Mouse (Mus musculus) NIH3T3 (cell line): ENCODE measurements around the gene Ispd.

ENCODE experiments used
- DNase-seq: peaks from one replicate; pipeline ENCODE4 v3.0.0-alpha.2; 2012; ENCODE audit warnings: low read depth

Gene Ispd

DNA sequence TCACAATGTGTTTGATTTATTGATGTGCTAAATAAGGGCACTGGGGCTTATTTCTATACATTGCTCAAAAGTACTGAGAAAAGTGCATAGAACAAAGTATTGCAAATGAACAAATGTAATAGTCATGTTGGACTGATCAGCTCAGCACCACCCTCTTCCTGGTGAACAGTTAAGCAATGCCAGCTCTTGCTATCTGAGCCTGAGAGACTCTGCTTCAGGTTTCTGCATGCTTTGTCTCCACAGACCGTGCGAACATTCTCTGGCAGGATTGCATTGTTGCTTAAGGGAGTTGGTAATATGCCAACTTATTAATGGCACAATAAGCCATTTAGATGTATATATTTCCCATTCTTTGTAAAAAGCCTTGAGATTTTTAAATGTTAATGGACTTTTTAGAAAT is 182.9 kb downstream of the Ispd start:
- DNase-seq: no peak

DNA sequence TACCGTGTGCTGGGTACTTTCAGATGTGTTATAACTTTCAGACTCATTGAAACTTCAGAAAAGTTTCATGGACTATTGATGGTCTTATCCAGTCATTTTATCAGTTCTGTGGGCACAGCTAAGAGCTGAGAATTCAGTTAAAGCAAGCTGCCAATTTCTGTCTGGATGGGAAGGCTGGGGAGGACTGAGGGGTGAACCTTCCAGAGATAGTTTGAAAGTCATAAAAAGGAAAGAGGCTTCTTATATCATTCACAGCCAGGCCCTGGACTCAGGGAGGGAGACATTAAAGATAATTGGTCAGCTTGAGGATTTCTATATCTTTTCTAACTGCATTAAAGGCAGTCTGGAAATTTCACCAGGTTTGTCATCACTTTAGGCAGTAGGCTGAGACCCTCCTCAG is 185.7 kb downstream of the Ispd start:
- DNase-seq: no peak

DNA sequence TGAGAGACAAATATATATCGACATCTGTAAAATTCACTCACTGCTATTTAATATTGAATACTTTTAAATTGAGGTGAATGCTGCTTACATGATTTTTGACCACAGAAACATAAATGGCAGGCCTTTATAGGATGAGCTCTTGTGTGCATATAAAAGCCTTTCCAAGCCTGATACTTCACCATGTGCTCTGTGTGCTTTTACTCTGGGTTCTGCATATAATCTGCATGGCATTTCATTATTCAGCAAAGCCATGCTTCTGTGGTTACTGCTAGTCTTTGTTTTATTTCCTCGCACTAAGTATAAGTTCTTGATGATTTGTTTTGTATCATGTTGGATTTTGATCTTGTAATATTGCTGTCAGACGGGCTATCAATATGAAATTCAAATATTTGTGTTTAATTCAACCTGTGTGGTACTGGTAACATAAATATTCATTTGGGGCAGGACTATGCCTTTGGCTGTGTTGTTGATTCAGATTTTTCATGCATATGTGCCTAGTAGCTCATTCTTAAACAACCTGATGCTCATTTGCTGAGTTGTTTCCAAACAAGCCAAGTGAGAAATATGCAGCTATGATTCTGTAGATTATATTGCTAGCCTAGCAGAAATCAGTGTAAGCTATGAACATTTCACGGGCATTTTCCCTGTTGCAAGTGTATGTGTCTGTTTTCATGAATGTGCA is 189.3 kb downstream of the Ispd start:
- DNase-seq: no peak

DNA sequence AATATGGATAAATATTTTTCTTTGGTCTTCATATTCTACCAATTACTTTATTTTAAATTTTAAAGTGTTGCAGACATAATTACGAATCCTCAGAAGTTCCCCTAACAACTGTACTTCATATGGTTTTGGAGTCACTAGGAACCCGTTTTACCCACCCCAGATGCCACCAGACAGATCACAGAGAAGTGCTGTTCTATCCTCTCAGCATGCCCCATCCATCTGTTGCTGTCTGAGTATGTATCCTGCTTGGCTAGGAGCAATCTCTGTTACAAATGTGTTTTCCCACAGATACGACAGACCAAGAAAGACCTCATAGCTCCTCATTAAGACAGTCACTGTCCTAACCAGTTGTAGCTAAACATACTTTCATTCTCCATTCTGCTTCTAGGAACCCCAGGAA is 203.6 kb downstream of the Ispd start:
- no peak for DNase-seq

DNA sequence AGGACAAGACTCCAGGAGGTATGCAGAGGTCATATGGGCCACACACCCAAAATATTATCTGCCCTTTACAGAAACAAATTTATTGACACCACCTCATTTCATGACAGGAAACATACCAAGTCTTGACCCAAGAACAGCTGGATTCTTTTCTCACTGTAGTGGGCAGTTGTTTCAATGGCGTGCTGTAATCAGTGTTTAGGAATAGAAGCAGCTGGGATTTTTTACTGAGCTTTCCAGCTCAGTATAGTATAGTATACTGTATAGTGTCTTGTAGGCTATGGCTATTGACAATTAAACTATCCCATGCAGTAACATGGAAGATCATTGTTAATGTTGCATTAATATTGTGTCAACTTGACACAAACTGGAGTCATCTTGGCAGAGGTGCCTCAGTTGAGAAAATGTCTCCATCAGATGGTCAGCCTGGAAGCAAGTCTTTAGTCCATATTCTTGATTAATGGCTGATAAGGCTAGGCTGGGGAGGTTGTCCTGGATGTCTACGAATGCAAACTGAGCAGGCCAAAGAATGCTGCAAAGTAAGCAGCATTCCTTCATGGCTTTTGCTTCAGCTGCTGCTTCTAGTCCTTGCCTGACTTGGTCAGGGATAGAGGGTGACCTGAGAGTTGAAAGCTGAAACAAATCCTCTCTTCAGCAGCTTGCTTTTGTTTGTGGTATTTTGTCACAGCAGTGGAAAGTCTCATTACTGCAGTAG is 216.4 kb downstream of the Ispd start:
- no peak for DNase-seq

DNA sequence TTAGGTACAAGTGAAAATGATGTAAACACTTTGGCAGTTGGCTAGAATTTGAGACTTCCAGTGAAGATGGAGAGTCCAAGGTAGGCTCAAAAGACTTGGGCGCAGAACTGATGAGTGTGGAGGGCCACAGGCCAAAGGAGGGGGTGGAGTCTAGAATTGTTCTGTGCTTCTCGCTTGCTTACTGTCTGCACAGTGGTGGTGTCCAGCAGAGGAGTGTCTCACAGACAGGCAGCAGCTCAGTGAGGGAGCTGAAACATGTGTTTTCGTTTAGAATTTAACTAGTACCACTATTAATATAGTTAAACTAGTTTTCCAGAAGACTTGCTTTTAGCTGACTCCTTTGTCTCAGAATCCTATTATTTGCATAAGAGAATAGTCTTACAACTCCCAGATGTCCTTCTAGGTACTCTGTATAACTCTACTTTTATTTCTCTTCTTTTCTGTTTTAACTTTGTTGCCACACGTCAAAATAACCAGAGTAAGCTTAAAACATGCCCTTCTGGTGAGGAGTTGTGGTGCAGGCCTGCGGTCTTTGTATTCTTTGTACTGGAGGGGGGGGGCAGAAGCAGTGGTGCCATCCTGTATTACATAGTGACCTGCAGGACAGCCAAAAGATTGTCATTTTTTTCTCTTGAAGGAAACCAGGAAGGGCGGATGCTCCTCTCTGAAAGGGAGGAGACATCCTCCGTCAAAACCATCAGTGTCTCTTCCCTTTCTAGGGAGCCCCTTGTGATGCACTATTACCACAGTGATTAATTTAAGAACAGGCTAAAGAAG is 240.9 kb downstream of the Ispd start:
- no peak for DNase-seq

DNA sequence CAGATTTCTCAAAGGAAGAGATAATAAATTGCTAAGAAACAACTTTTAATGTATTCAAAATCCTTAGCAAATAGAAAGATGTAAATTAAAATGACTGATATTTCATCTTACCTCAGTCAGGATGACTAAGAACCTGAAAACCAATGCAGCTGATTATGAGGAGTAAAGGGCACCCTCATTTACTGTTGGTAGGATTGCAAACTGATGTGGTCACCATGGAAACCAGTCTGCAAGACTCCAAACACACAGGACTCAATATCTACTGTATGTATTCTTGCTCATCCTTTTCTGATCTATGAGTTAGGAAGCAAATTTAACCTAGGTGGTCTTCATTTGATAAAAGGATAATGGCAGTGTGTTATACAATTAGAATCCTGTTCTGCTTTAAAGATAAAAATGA is 246.0 kb downstream of the Ispd start:
- DNase-seq: no peak

DNA sequence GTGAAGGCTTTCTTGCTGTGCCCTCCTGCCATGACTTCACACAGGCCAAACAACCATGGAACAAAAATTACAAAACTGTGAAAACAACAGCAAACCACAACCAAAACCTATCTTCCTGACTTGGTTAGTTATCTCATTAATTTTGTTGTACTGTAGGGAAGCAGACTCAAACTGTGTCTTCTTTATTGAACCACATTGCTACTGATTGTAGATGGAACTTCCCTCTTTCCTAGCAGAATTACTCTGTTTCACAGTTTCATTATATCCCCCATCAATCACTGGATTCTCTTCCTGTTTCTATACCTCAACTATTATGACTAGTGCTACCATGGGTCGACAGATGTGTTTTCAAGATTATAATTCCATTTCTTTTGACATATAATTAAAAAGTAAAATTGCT is 251.2 kb downstream of the Ispd start:
- DNase-seq: no peak

DNA sequence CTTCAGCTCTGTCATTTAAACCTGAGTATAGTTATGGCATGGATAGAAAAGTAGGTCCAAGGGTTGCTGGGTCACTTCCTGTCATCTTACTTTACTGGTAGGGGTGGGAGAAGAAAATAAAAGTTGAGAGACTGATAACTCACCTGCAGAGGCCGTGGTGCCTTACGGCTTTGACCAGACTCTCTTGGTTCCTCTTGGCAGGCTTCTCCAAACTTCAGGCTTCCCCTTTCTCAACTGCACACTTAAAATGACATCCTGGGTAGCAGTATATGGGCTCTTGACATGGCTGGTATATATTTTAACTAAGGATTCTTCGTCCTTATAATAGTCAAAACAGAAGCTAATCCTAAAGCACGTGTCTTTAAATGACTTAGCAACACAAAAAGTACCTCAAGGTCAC is 266.3 kb downstream of the Ispd start:
- no peak for DNase-seq

DNA sequence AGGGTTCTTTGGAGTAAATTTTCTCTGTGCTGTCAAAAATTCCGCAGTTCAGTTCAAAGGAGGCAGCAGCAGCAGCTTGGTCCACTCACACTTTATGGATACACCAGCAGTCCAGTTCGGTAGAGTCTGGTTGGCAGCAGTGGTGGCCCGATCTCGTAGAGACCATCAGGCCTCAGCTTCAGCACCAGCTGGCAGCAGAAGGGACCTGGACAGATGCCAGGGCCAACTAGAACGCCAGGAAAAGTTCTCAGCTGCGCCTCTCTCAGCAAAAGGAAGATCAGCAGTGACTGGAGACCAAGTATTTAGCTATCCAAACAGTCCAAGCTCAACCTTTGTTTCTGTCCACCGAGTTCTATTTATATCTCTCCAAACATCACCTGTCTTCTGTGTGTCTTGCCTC is 281.2 kb downstream of the Ispd start:
- no peak for DNase-seq

DNA sequence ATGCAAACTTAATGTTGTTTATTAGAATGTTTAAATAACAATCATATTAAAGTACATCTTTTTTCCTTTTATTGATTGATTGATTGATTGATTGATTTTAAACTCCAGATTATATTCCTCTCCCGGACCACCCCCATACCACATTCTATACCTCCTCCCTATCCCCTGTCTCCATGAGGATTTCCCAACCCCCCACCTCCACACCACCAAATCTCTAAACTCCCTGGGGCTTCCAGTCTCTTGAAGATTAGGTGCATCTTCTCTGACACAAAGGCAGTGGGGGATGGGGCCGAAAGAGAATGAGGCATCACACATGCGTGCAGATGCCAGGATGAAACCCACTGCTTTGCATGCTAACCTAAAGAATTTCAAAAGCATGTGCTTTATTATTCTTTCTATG is 283.5 kb downstream of the Ispd start:
- no peak for DNase-seq

DNA sequence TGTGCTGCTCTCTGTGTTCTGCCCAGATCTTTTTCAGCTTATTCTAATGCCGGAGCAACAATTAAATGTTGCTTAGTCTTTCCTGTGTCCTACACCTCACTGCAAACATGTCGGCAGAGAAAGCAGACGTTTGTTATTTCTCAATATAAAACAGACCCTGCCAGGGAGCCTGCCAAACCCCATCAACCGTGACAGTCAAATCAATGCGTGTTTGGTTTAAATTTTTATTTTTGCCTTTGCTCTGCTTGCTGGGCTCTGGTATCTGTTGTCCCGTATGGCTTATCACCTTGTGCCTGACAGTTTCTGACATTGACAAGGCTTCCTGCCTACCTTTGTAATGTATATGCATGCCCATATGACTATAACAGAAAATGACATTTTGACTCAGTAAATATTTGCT is 285.5 kb downstream of the Ispd start:
- no peak for DNase-seq

DNA sequence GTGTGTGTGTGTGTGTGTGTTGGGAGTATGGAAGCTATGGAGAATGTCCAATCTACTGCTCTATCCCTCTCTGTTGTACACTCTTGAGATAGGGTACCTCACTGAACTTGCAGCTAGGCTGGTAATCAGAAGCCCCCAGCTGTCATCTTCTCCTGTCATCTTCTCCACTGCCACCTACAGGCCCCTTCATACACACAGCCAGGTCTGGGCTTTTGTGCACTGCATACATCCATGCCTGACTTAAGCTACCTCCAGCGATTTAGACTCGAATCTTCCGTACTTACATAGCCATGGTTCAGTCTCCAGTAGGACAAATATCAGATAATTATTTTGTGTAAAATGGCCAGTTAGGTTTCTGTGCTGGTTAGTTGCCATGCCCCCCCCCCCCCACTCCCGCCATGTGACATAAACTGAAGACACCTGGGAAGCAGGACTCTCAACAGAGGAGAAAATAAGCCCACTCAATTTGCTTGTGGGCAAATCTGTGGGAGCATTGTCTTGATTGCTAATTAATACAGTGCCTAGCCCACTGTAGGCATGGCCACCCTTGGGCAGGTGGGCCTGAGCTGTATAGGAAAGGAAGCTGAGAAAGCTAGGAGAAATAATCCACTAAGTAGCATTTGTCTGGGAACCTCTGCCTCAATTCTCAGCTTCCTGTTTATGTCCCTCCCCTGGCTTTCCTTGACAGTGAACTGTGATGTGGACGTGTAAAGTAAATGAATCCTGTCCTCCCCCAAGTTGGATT is 289.1 kb downstream of the Ispd start:
- no peak for DNase-seq

DNA sequence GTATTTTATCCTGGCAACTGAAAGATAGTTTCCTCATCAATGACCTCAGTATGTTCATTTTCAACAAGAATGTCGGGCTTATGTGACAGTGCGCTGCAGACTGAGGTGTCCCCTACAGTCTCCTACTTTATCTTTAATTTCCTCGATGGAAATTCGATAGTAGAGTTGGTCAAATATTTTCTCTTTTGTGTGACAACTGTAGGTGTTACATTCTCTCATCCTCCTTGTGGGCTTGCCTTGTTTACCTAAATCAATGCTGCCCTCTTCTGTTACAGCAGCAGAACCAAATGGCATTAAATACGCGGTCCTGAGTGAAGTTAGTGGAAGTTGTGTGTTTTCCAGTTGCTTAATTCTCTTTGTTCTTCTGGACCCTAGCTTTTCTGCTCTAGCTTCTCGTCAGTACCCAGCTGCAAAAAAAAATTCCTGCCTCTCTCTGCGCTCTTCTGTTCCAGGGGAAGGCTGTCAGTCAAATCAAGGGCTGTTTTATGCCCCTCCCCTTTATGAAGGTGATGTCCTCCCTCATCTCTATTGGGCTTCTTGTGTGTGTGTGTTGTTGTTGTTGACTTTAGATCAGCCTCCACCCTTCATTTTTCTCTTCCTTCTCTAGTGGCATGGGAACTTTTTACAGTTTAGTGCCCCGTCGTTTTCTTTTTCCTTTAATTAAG is 289.8 kb downstream of the Ispd start:
- DNase-seq: peak; percentile 3

DNA sequence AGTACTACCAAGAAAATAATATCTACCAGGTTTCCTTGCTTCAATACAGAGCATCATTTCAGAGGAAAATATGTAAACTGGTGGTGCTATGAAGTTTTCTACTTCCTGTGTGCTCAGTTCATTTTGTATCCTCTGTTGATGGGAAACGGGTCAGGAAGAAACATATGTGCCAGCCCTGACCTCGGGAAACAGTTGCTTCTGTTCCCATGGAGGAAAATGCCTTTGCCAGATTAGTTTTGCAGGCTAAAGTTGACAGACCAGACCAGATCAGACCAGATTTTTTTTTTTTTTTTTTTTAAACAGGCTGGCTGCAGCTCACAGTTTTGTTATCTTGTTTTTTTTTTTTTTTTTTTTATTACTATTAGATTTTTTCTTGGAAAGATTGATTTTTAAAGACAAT is 293.2 kb downstream of the Ispd start:
- no peak for DNase-seq

DNA sequence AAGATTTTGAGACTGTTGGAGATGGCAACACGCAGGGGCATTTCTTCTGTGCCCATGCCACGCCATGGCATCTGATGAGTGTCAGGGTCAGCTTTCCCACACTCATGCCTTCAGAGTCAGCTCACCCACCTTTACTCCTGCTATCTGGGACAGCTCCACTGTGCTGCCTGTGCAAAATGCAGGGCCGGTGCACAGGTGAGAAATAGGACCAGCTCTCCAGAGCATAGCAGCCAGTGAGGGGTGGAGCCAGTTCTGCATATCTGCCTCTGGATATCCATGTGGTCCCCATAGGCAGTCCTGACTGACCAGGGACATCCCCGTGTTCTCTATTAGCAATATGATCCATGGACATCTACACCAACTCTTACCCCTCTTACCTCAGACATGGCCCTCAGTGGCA is 297.0 kb downstream of the Ispd start:
- DNase-seq: no peak

DNA sequence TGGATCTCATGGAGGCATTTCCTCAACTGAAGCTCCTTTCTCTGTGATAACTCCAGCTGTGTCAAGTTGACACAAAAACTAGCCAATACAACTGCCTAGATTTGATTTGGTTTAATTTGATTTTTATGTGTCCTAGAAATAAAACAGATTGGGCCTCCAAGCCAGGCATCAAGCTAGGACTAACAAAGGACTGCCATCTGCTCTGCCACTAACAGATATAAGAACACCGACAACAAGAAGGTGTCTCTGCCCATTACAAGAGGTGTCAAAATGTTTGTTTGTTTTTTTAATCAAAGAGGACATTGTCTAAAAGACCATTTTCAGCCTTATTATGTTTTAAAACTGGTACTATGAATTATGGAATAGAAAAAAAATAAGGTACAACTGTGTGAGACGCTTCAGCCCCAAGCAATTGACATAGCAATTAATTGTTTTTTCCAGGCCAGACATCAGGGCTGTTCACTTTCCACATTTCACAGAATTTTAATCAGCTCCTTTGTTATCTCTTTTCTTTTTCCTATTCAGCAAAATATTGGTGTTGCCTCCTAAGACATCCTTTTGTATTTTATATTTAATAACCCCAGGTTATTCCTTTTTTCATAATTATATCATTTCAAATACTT is 299.7 kb downstream of the Ispd start:
- DNase-seq: no peak

DNA sequence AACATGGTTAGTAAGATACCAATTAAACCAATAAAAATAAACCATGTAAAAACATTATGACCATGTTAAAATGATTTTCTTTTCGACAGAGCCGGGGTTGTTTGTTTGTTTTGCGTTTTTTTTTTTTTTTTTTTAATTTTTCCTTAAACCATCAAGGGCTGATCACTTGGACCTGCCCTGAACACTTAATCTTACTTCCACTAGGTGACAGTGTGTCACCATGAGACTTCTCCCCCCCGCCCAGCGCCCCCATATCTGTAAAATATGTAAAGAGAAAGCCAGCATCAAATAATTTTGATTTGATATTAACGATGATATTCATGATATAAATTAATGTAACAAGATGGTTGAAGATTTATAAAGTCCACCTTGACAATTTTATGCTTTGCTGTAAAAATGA is 300.5 kb downstream of the Ispd start:
- no peak for DNase-seq

DNA sequence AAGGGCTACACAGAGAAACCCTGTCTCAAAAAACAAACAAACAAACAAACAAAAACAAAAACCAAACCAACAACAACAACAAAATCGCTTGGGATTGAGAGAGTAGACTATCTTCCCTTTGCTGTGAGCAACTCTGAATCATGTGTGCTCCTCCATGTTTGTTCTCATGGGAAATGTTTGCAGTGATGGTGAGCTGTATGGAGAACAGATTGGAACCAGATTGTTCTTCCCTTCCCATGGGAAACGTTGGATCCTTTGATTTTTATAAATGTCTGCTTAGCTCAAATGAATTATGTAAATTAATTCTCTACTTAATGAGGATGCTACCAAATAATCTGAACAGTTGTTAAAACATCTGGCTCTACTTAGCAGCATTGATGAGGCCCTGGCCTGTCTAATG is 312.8 kb downstream of the Ispd start:
- DNase-seq: no peak

DNA sequence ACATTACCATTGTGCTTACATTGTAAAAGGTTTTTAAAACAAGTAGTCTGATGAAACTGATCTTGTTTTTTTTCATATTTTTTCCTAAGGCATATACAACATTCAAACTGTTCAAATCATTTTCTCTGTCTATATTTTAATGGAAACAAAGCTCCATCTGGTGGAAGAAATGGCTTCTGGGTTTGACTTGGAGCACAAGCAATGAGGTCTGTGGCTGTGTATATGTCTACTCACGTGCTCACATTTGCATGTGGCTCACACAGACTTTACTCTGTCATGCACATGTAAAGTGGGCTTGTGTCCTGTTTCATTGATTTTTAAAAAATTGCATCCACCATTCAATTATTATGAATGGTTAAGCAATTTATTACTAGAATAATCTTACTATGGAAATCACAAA is 323.1 kb downstream of the Ispd start:
- DNase-seq: peak; percentile 7

DNA sequence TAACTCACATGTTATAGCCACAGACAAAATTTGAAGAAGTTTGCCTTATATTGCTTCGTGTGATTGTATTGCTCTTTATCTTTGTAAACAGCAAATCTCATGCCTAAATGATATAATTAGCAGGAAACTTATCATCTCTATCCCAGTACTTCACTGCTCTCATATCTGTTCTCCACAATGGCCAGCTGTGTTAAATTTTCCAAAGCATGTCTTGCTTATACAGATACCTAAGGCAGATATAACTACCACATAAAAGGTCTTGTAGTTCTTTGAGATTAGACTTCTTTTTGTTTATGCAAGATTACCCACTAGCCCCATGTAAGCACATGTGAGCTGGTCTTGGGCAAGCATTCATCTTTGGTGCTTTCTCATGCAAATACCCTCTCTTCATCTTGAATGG is 327.6 kb downstream of the Ispd start:
- no peak for DNase-seq
